Mouse (Mus musculus) macrophage (primary cell): ENCODE results near the gene Atp2a1. TPM values are rescaled to one million over a fixed set of nuclear protein-coding genes. Genes with fewer than 3 reads are reported as not detected.

Experiments used
- H3K27ac ChIP-seq: fragments of 350-480 bp; formaldehyde crosslinking; 2 replicates; pipeline ENCODE4 v1.9.0; 2021
- H3K36me3 ChIP-seq: fragments of 350-480 bp; formaldehyde crosslinking; 2 replicates; pipeline ENCODE4 v1.9.0; 2021; ENCODE audit errors: inconsistent target
- H3K4me3 ChIP-seq: fragments of 350-480 bp; formaldehyde crosslinking; 2 replicates; pipeline ENCODE4 v1.9.0; 2021; ENCODE audit errors: inconsistent target
- H3K79me2 ChIP-seq: fragments of 350-480 bp; formaldehyde crosslinking; 2 replicates; pipeline ENCODE4 v1.9.0; 2021; ENCODE audit errors: inconsistent target
- WGBS: methylation state at CpG from one replicate; pipeline ENCODE4 v1.1.7; 2026; ENCODE audit warnings: inconsistent platforms; ENCODE audit not compliant: missing documents; 5-methylcytosine and 5-hydroxymethylcytosine counted together
- polyA plus RNA-seq: library from polyadenylated mRNA; stranded (reverse); fragments of 250-400 nt; gene quantifications from 3 replicates; pipeline ENCODE4 v1.2.4, GENCODE M21; 2018; ENCODE audit warnings: inconsistent platforms
- total RNA-seq, 78 experiments: library from RNA; depleted of rRNA; stranded (reverse); fragments of 250-400 nt; gene quantifications; 1 replicate in 9 of 78; 2 replicates in 24 of 78; 3 replicates in 43 of 78; 4 replicates in 2 of 78; pipeline ENCODE4 v1.2.4; 2018; ENCODE audit warnings: inconsistent platforms in 56 of 78

Gene Atp2a1
- under 1 TPM in 6 of 26 experiments, not detected in 20; 0.20 to 0.45 (median 0.32) TPM for total RNA-seq (2018; cell fraction: chromatin; rRNA removed)
- under 1 TPM in 9 of 26 experiments, not detected in 17; under 0.01 to 0.19 (median 0.06) TPM for total RNA-seq (2018; cell fraction: cytosol; rRNA removed)
- total RNA-seq (2018; cell fraction: nucleus; rRNA removed) = 1 to 10 TPM in 1 of 26 experiments, under 1 TPM in 2, not detected in 23; 0.24 to 5.2 (median 0.40) TPM
- polyA plus RNA-seq = 0.06 TPM in 1 of 3 replicates, not detected in the others

GRCm38 (mm10) chr7:126463004-126463403 is at the start of gene Atp2a1:
Gene Atp2a1, minus strand, starts transcription at chr7:126463108.
- no peaks in the 10 kb centered on the region for H3K79me2 ChIP-seq
- 70% methylated on average over 5 of the region's 5 CpGs for WGBS
- H3K36me3 ChIP-seq = peaks cover 14% of the 10 kb centered on the region; the same call in 1 of the 2 replicates
- H3K27ac ChIP-seq = no peak within 1 kb of the TSS
- no peak within 1 kb of the TSS for H3K4me3 ChIP-seq

GRCm38 (mm10) chr7:126511287-126511686 is 48.4 kb upstream of the Atp2a1 start:
- no peaks in the 10 kb centered on the region for H3K36me3 ChIP-seq
- H3K79me2 ChIP-seq = no peaks in the 10 kb centered on the region
- 90% methylated on average over 3 of the region's 3 CpGs for WGBS
- no peak overlapping the region for H3K27ac ChIP-seq
- no peak overlapping the region for H3K4me3 ChIP-seq

- H3K36me3 ChIP-seq = no peaks in the 10 kb centered on the region
- H3K79me2 ChIP-seq = no peaks in the 10 kb centered on the region
- H3K4me3 ChIP-seq = no peak overlapping the region
- no peak overlapping the region for H3K27ac ChIP-seq
- WGBS = 91% methylated on average over 8 of the region's 8 CpGs
These were observed 44.3 kb upstream of the Atp2a1 start for GRCm38 (mm10) chr7:126507126-126507778.

- WGBS = 83% methylated on average over 2 of the region's 2 CpGs
- peaks cover 21% of the 10 kb centered on the region for H3K79me2 ChIP-seq
- H3K27ac ChIP-seq = no peak overlapping the region
- no peak overlapping the region for H3K4me3 ChIP-seq
- peaks cover 9% of the 10 kb centered on the region for H3K36me3 ChIP-seq
These were observed 42.0 kb upstream of the Atp2a1 start for GRCm38 (mm10) chr7:126504913-126505312.

GRCm38 (mm10) chr7:126503273-126503878 is 40.5 kb upstream of the Atp2a1 start, which contains the start of gene Atxn2l:
Gene Atxn2l, minus strand, starts transcription at chr7:126503437.
- Histone ChIP-seq H3K27ac (peak within 1 kb of the TSS; percentile 80), H3K36me3 (peaks cover 25% of the 10 kb centered on the region), H3K79me2 (peaks cover 36% of the 10 kb centered on the region), H3K4me3 (peak within 1 kb of the TSS; percentile 87)
- 2% methylated on average over 53 of the region's 72 CpGs for WGBS

GRCm38 (mm10) chr7:126502751-126503150 is 39.8 kb upstream of the Atp2a1 start:
- WGBS = under 1% methylated on average over 40 of the region's 40 CpGs
- Histone ChIP-seq H3K27ac (peak overlapping the region; percentile 80), H3K36me3 (peaks cover 31% of the 10 kb centered on the region), H3K4me3 (peak overlapping the region; percentile 87), H3K79me2 (peaks cover 42% of the 10 kb centered on the region)

- H3K36me3 ChIP-seq = peaks cover 37% of the 10 kb centered on the region
- peak overlapping the region; percentile 80 for H3K27ac ChIP-seq
- 1% methylated on average over 44 of the region's 57 CpGs for WGBS
- H3K79me2 ChIP-seq = peaks cover 48% of the 10 kb centered on the region
- peak overlapping the region; percentile 87 for H3K4me3 ChIP-seq
These were observed 39.3 kb upstream of the Atp2a1 start for GRCm38 (mm10) chr7:126502023-126502741.

- Histone ChIP-seq H3K36me3 (peaks cover 42% of the 10 kb centered on the region), H3K27ac (peak overlapping the region; percentile 80), H3K4me3 (peak overlapping the region; percentile 87), H3K79me2 (peaks cover 53% of the 10 kb centered on the region)
- WGBS = 3% methylated on average over 9 of the region's 9 CpGs
These were observed 38.7 kb upstream of the Atp2a1 start for GRCm38 (mm10) chr7:126501684-126502022.

GRCm38 (mm10) chr7:126499416-126499815 is 36.5 kb upstream of the Atp2a1 start:
- Histone ChIP-seq H3K36me3 (peaks cover 64% of the 10 kb centered on the region), H3K27ac (no peak overlapping the region), H3K79me2 (peaks cover 76% of the 10 kb centered on the region), H3K4me3 (no peak overlapping the region)
- 96% methylated on average over 7 of the region's 7 CpGs for WGBS

- Histone ChIP-seq H3K36me3 (peaks cover 79% of the 10 kb centered on the region), H3K27ac (no peak overlapping the region), H3K4me3 (no peak overlapping the region), H3K79me2 (peaks cover 76% of the 10 kb centered on the region)
- 92% methylated on average over 12 of the region's 12 CpGs for whole genome bisulfite sequencing
These were observed 35.1 kb upstream of the Atp2a1 start for GRCm38 (mm10) chr7:126497966-126498365.

- Histone ChIP-seq H3K79me2 (peaks cover 71% of the 10 kb centered on the region), H3K27ac (no peak overlapping the region), H3K4me3 (no peak overlapping the region), H3K36me3 (peaks cover 86% of the 10 kb centered on the region)
- WGBS = 97% methylated on average over 5 of the region's 5 CpGs
These were observed 33.6 kb upstream of the Atp2a1 start for GRCm38 (mm10) chr7:126496475-126496874.

GRCm38 (mm10) chr7:126494120-126494519 is 31.2 kb upstream of the Atp2a1 start:
- H3K79me2 ChIP-seq = peaks cover 47% of the 10 kb centered on the region
- no peak overlapping the region for H3K27ac ChIP-seq
- peaks cover 73% of the 10 kb centered on the region for H3K36me3 ChIP-seq
- 92% methylated on average over 6 of the region's 6 CpGs for WGBS
- H3K4me3 ChIP-seq = no peak overlapping the region

- no peak overlapping the region for H3K27ac ChIP-seq
- H3K36me3 ChIP-seq = peaks cover 54% of the 10 kb centered on the region
These were observed 29.1 kb upstream of the Atp2a1 start for GRCm38 (mm10) chr7:126491973-126492372.

GRCm38 (mm10) chr7:126491005-126491404 is 28.1 kb upstream of the Atp2a1 start:
- Histone ChIP-seq H3K79me2 (peaks cover 30% of the 10 kb centered on the region), H3K4me3 (no peak overlapping the region), H3K27ac (no peak overlapping the region), H3K36me3 (peaks cover 44% of the 10 kb centered on the region)
- 73% methylated on average over 1 of the region's 1 CpGs for WGBS

More at GRCm38 (mm10) chr7:126491973-126492372, 29.1 kb upstream of the Atp2a1 start:
- WGBS = 94% methylated on average over 11 of the region's 11 CpGs
- H3K79me2 ChIP-seq = peaks cover 39% of the 10 kb centered on the region
- H3K4me3 ChIP-seq = no peak overlapping the region
